Mouse (Mus musculus) cortical plate, adult 2 months (tissue): ENCODE results near the gene Sec24c.

Experiments used
- CTCF ChIP-seq: fragments of 200-500 bp; IDR thresholded peaks from 2 replicates; pipeline ENCODE4 v1.5.1; 2011; ENCODE audit warnings: mild to moderate bottlenecking, control low read depth, low read length; ENCODE audit not compliant: insufficient read depth; ENCODE audit errors: extremely low read depth
- POLR2A ChIP-seq: fragments of 200-500 bp; IDR thresholded peaks from 2 replicates; pipeline ENCODE4 v1.6.1; 2011; ENCODE audit warnings: mild to moderate bottlenecking, low read length, control low read depth; ENCODE audit not compliant: insufficient read depth; ENCODE audit errors: extremely low read depth

- no peak for TF ChIP-seq CTCF
- TF ChIP-seq POLR2A: no peak
Measured at GRCm38 (mm10) chr14:20662740-20663139, 11.4 kb upstream of the Sec24c start.
